Mouse (Mus musculus): ENCODE measurements around the gene Def6.

- TF ChIP-seq JUN (IDR thresholded peaks at IDR 0.05; ENCODE audit: insufficient read depth, low read depth, low read length) (no peak), POLR2AphosphoS2 (IDR thresholded peaks at IDR 0.05; ENCODE audit: low read depth, low read length) (no peak), ZMIZ1 (IDR thresholded peaks at IDR 0.05; ENCODE audit: low read depth, low read length) (no peak), CTCF (conservative IDR thresholded peaks at IDR 0.05 in 1 of 2, IDR thresholded peaks at IDR 0.05 in 1 of 2; ENCODE audit: low read depth in 2 of 2, low read length in 2 of 2) (no peak), MAZ (IDR thresholded peaks at IDR 0.05; ENCODE audit: low read depth, low read length) (no peak), POLR2A (IDR thresholded peaks at IDR 0.05; ENCODE audit: low read depth, low read length) (no peak), MAFK (IDR thresholded peaks at IDR 0.05; ENCODE audit: insufficient replicate concordance, low read length) (no peak), RCOR1 (conservative IDR thresholded peaks at IDR 0.05; ENCODE audit: low read depth, low read length) (no peak), TBP (conservative IDR thresholded peaks at IDR 0.05; ENCODE audit: low read depth, low read length) (no peak)
Observed at GRCm38 (mm10) chr17:28160361-28160760, 47.2 kb upstream of the Def6 start.
